Mouse (Mus musculus) MN1 (cell line): Measurements from ENCODE around the gene Tmem51.
"Not testable (repeated sequence)": the region's sequence is repeated elsewhere in the genome, so short reads cannot be mapped to it uniquely, and the experiment has no call there.

Experiments
- DNase-seq: peaks from one replicate; pipeline ENCODE4 v3.0.0-alpha.2; 2016; ENCODE audit warnings: low spot score

Gene Tmem51

DNA sequence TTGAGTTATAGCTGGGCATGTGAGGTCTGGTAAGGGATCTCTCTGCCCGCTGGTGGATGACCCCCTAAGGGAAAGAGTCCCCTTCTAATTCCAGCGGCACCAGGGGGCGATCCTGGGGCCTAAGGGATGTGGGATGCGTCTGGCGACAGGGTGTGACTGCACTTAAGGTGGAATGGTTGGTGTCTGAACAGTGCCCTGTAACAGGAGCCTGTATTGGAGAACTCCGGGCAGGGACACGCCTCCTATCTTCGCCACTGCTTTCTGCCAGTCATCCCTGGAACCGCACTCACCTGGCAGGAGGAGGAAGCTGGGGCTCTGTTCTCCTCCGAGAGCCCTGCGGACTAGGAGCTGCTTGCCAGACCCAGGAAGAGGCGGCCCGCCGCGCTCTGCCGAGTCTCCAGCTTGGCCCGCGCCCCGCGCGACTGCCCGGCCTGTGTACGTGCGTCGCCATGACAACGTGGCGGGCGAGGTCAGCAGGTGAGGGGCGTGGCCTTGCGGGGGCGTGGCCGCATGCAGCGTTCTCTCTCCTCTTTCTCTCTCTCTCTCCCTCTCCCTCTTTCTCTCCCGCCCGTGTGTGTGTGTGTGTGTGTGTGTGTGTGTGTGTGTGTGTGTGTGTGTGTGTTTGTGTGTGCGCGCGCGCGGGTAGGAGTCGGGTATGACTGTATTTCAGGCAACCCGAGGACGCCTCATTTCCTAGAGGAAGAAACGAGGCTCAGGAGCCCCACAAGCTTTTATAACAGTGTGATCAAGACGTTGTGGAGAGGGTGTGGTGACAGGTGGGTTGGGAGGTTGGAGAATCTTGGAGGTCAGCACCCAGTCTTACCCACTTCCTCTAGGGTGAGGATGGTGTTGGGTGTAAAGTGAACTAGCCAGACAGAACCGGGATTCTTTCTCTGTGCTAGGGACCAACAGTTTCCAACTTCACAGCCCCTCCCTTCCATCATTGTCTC is 69.2 kb downstream of the Tmem51 start, which contains the start of gene Fhad1:
Fhad1 (minus strand) TSS at position 424 of the 950 bp plus-strand sequence.
- no peak for DNase-seq

DNA sequence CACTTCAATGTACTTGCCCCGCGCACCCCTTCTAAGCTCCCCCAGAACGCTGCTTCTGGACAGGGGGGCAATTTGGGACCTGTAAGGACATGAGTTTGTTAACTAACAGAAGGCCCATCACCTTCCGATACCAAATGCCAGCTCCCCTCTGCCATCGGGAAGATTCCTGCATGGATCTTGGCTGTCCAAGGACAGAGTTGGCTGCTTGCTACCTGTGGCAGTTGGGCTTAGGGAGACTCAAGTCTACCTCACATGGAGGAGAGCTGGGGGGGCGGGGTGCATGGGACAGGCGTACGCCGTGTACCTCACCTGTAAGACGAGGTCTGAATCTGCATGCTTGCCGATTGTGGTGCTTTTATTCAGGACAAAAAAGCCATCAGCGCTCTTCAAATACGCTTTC is 72.9 kb downstream of the Tmem51 start:
- no peak for DNase-seq

DNA sequence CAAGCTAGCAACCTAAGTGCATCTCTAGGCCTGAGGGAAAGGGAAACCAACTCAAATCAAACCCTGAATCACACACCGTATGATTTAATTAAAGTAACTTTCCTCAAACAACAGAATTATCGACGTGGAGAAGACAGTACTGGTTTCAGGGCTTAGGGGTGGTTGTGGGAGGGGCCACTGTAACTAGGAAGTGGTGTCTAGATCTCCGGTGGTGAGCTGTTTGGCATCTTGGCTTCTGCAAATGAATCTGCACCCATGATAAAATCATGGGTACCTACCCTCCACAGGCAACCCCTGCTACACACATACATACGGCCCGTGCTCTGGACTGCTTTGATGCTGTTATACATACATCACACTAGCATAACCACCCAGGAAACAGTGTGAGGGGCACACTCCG is 73.7 kb downstream of the Tmem51 start:
- DNase-seq = no peak

DNA sequence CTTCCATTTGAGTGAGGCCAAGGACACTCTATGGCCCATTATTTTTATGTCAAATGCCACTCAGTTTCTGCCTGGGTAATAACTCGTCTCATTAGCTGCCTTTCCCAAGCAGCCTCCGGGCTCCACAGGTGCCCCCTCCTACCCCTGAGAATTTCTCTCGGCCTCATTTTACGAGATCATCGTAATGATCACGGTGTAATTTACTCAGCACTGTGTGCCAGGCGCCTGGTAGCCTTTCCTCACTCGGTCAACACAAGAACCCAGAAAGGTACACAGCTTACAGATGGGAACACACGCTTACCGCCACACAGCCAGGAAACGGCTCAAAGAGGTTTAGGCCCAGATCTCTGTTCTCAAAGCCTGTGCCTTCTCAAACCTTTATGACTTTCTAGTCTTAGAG is 75.9 kb downstream of the Tmem51 start:
- DNase-seq = no peak

DNA sequence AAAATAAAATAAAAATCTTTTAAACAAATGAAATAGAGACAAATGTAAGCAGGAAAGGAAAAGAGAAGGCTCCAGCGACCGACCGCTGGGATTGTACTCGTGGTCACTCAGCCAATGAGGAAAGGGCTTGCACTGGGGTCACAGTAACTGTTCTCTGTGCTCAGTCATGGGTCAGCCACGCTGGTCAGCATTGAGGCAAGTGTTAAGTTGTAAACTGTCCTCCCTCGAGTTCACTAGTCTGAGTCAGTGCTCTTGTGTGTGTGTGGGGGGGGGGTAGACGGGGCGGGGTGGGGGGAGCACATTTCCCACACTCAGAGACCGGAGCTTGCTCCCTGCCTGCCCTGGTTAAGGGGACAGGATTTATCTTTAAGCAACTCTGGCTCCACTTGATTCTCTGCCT is 83.5 kb downstream of the Tmem51 start:
- no peak for DNase-seq

DNA sequence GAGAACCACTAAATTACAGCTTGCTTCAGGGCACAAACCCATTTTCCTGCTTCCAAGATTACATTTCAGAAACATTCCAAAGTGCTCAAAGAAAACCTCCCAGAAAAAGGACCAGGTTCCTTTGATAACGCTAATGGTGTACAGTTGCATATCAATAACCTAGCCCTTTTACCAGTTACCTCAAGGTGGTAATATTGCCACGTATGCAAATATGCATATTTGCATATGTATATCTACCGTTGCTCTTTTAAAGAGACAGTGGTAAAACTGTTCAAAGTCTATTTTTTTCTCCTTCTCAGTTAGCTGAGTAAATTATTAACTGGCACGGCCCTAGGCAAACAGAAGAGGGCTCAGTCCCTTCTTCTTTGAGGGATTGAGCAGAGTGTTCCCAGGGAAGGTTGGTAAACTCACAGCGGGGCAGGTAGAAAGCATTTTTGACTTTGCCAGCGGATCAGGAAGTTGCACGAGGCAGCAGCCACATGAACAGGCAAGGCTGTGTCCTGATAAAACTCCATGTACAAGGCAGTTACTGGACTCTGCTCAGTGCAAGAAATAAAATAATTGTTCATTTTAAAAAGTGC is 84.5 kb downstream of the Tmem51 start:
- DNase-seq = no peak

DNA sequence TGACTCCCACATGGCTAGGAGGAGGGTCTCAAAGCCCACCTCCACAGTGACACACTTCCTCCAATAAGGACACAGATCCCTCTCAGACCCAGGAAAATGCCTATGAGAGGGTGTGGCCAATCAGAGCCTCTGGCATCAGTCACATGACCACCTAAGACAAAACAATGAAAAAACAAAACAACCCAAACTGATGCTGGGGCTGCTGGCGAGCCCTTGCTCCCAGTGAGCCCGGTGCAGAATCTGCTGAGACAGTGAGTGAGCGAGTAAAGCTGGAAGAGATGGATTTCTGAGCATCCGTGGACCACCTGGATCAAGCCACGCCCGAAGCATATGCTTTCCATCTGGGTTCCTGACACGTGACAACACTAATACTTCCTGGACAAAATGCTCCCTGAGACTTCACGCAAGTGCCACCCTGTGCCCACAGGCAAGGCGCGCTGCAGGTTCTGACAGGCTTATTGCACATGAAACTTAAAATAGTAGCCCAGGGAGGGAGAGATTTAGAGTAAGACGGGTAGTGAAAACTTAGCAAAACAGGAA is 85.8 kb downstream of the Tmem51 start:
- no peak for DNase-seq

DNA sequence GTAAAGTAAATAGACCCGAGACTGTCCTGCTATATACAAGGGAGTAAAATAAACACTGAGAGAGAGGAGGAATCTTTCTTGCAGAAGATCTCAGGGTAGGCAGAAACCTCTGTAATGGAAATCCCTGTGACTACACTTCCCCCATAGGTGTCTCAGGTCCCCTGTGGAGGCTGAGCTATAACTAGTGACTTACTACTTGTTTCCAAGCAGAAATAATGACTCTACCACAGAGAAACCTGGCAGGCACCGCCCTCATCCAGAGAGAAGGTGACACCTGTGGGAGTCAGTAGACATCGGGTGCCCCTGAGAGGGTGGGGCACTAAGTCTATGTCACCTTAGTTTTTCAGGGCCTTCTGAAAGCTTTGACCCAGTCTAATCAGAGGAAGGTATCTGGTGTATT is 87.2 kb downstream of the Tmem51 start:
- no peak for DNase-seq

DNA sequence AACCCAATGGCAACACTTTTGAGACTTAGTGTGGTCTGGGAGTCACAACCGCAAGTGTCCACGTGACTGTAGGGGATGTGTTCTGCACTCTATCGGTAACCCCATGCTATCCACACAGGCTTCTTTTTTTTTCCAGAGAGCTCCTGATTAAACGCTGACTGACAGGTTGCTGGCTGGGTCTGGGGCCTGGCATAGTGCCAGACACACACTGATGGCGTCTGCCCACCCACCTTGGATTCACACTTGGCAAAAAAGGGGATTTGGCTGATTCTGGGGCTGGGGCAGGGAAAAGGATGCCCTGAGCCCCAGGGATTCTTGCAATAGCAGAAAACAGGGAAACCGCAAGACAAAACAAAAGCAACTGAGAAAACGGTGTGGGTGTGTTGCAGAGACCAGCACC is 88.0 kb downstream of the Tmem51 start:
- DNase-seq = no peak

DNA sequence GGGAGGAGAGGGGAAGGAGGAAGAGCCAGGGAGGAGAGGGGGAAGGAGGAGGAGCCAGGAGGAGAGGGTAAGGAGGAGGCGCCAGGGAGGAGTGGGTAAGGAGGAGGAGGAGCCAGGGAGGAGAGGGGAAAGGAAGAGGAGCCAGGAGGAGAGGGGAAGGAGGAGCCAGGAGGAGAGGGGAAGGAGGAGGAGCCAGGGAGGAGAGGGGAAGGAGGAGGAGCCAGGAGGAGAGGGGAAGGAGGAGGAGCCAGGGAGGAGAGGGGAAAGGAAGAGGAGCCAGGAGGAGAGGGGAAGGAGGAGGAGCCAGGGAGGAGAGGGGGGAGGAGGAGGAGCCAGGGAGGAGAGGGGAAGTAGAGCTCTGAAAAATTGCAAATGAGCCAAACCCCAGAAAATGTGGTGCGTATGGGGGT is 90.0 kb downstream of the Tmem51 start:
- not testable (repeated sequence) for DNase-seq

DNA sequence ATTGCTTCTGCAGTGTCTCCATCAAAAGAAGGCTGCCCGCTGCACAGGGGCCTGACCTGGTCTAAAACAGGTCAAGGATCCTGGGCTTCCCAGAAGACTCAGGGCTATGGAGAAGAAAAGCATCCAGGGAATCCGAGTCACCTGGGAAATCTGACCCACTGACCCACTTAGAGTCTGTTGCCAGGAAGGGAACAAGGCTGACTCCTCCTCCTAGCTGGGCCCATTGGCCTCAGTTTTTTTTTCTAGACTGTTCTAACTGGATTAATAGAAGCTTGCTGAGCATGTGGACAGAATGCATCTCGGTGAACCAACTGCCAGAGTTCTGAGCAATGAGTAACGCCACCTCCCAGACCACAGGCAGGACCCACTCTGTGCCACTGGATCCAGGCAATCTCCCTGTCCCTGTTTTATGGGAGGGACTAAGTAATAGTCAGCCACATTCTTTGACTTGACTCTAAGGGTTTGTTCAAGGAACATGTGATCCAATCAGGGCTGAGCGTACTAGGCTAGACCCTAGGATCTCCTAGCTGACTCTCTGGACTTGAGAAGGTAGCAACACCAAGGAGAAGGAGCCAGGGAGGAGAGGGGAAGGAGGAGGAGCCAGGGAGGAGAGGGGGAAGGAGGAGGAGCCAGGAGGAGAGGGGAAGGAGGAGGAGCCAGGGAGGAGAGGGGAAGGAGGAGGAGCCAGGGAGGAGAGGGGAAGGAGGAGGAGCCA is 90.6 kb downstream of the Tmem51 start:
- no peak for DNase-seq

DNA sequence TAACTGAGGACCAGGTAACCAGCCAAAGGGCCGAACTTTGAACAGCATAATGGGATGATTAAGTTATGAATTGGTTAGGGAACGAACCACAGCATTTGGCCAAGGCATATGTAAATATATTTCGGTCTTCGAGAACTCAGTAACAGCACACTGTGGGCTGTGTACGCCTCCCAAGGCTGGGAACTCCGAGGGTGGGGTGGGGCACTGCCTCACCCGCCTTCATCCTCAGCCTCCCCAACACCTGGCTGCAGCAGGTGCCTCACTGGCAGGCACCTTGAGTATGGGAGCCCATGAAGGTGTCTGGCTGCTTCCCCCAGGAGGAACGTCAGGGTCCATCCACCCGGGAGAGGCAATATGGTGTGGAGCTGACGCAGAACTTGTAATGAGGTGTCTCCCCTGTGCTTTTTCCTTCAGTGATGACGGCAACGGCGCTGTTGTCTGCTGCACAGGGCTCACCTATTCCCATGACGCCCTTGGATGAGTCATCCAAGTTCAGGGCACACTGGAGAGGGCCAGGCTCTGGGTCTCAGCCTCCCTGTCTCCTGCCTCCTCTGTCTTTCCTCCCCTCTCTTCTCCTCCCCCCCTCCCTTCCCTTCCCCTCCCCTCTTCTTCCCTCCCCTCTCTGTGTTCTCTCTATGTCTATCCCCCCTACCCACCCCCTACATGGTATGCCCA is 91.4 kb downstream of the Tmem51 start:
- DNase-seq = no peak

DNA sequence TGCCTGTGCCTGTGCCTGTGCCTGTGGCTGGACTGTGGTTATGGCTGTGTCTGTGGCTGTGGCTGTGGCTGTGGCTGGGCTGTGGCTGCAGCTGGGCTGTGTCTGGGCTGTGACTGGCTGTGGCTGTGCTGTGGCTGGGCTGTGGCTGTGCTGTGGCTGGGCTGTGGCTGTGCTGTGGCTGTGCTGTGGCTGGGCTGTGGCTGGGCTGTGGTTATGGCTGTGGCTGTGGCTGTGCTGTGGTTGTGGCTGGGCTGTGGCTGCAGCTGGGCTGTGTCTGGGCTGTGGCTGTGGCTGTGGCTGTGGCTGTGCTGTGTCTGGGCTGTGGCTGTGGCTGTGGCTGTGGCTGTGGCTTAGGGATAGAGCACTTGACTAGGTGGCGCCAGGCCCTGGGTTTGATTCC is 95.9 kb downstream of the Tmem51 start:
- DNase-seq = no peak

DNA sequence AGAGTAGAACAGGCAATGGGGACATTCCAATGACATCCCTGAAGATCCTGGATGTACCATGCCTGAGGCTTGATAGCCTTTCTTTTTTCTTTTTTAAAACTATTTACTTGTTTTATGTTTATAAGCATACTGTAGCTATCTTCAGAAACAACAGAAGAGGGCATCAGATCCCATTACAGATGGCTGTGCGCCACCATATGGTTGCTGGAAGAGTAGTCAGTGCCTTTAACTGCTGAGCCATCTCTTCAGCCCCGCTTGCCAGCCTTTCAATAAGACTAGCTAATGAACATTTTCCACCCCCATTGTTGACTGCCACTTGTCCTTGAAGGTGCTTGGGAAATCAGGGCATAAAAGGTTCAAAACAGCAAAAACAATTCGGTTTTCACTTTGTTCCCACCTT is 100.4 kb downstream of the Tmem51 start:
- no peak for DNase-seq

DNA sequence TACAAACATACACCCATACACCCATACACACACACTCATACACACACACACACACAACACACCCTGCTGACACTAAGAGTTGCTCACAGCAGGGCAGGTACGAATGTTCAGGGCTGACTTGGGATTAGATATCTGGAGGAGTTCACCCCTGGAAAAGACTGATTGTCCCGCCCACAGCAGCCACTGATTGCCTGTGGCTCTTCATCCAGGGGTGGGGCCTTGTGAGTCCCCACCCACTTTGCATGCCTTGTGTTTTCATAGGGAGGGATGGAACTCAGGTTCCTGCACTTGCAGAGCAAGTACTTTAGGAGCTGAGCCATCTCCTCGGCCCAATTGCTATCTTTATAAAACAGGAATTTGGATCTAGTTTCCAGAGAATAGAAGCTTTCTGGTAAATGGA is 102.6 kb downstream of the Tmem51 start:
- no peak for DNase-seq
